Mouse (Mus musculus): ENCODE results near the gene Tet3. TPM values are rescaled to one million over a fixed set of nuclear protein-coding genes. Genes with fewer than 3 reads are reported as not detected.
A peak's percentile ranks its signal among the peaks of the same experiment; 100 is the strongest.

Gene Tet3
- 35.1 and 40.1 TPM in 2 replicates for polyA plus RNA-seq (2014; fragmentation: Nextera tagmentation; extraction: Ambion mirVana)

DNA sequence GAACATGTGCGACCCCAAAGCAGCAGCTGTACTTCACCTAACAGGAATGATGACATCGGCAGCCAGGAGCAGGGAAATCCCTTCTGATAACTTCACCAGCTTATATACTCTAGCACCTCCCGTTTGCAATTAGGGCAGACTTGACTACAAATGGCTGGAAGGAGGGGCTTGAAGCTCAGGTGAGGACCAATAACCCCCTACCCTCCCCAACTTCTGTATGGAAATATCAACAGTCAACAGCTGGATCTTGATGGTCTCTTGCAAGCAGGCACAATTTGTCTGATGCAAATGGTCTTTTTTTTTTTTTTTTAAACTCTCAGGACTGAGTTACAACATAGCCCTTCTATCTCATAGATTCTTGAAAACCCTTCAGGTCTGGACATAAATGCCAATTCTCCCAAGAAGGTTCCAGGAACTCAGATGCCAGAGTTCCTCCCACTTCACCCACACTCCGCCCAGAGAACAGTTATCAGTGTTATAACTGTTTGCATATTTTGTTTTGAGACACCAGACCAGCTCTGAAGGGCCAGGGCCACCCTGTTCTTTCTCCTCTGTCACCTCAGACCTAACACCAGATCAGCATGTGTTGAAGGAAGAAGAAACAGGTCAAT lies at the start of gene Tet3:
TSS of gene Tet3 (minus strand) at position 51 of the 611 bp plus-strand sequence.
- H3K36me3 ChIP-seq (ENCODE audit: control insufficient read depth, insufficient read depth, low read length) = 0 out of 2 replicates have a peak, but pooled peaks cover 4% of the 10 kb centered on the region
- H3K27ac ChIP-seq (ENCODE audit: low read depth) = no peak within 1 kb of the TSS
- 62% methylated on average over 4 of the region's 4 CpGs for WGBS
- 0 out of 2 replicates have a peak within 1 kb of the TSS, but pooled peaks have one; percentile 86 for H3K4me2 ChIP-seq (ENCODE audit: low read length)
- no peak within 1 kb of the TSS for H3K4me3 ChIP-seq (ENCODE audit: low read depth, low read length)
- H3K27me3 ChIP-seq (replicated peaks; ENCODE audit: control insufficient read depth, insufficient read depth, low read length) = no peaks in the 10 kb centered on the region
- no peak for ATAC-seq (replicated peaks; ENCODE audit: low FRiP score, low TSS enrichment, low read depth)
- H3K4me1 ChIP-seq (replicated peaks; ENCODE audit: control insufficient read depth, insufficient read depth, low read length) = peaks cover 25% of the 10 kb centered on the region
- no peak within 1 kb of the TSS for H3K9ac ChIP-seq (ENCODE audit: low read length)
- no peak for DNase-seq (ENCODE audit: low spot score)
- H3K9me3 ChIP-seq (ENCODE audit: control insufficient read depth, low read length) = no peaks in the 10 kb centered on the region

DNA sequence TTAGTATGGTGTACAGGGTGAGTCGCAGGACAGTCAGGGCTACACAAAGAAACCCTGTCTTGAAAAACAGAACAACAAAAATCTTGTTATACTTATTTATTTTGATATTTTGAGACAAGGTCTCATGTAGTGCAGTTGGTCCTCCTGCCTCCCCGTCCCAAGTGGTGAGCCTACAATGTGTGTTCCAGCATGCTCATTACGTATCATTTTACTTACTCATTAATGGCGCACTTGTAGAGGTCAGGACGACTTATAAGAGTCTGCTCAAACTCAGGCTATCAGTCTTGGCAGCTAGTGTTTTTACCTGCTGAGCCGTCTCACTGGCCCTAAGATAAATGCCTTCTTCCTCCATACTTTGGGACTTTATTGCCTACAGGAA lies 48.3 kb upstream of the Tet3 start:
- Histone ChIP-seq H3K27ac (ENCODE audit: low read depth) (peak overlapping the region; percentile 93), H3K4me3 (ENCODE audit: low read depth, low read length) (peak overlapping the region; percentile 85), H3K9me3 (ENCODE audit: control insufficient read depth, low read length) (no peaks in the 10 kb centered on the region), H3K4me2 (ENCODE audit: low read length) (peak overlapping the region; percentile 52), H3K4me1 (replicated peaks; ENCODE audit: control insufficient read depth, insufficient read depth, low read length) (peaks cover 9% of the 10 kb centered on the region), H3K36me3 (ENCODE audit: control insufficient read depth, insufficient read depth, low read length) (0 out of 2 replicates have a peak, but pooled peaks cover 5% of the 10 kb centered on the region), H3K27me3 (replicated peaks; ENCODE audit: control insufficient read depth, insufficient read depth, low read length) (no peaks in the 10 kb centered on the region), H3K9ac (ENCODE audit: low read length) (peak overlapping the region; percentile 31)
- WGBS = 19% methylated on average over 6 of the region's 6 CpGs
- DNase-seq (ENCODE audit: low spot score) (peak; percentile 69), ATAC-seq (replicated peaks; ENCODE audit: low FRiP score, low TSS enrichment, low read depth) (peak; percentile 15; the same call in 1 of the 2 replicates)

DNA sequence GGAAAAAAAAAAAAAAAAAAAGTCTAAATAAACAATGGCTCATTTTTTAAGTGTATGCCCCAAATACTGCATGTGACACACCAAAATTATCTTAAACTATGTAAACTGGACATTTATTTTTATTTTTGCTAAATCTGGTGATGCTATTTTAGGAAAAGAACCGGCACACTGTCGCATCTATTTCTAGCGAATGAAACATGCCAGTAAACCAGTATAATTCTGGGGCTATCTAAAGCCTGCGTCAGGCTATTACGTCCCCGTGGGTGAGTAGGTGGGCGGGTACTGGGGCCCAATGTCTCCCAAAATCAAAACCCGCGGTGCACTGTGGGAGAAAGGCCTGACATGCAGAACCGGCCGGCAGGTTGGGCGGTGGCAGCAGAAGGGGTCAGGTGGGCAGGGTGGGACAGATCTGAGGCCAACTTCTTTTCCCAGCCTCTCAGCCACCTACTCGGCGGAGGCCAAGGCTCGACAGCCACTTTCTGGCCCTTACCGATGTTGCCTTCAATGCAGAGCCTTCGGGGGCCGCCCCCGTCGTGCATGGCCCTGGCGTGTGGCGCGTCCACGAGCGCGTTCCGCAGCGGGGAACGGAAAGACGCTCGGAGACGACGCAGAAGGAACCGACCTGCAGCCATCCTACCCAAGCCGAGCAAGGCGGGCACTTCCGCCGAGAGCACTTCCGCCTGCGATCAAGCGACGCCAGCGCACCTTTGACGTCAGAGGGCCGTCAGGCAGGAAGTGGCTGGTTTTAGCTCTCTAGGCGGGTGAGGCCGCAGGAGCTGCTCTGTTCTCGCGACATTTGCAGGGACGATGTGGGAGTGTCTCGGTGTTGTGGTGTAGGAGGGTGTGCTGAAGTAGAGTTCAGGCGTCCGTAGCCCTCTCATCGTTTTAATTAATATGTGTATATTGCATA lies 47.6 kb upstream of the Tet3 start, which contains the start of gene Dguok:
TSS of gene Dguok (minus strand) at position 712 of the 910 bp plus-strand sequence.
- Histone ChIP-seq H3K4me1 (replicated peaks; ENCODE audit: control insufficient read depth, insufficient read depth, low read length) (peaks cover 9% of the 10 kb centered on the region), H3K4me3 (ENCODE audit: low read depth, low read length) (peak within 1 kb of the TSS; percentile 85), H3K4me2 (ENCODE audit: low read length) (peak within 1 kb of the TSS; percentile 52), H3K9me3 (ENCODE audit: control insufficient read depth, low read length) (no peaks in the 10 kb centered on the region), H3K36me3 (ENCODE audit: control insufficient read depth, insufficient read depth, low read length) (no peaks in the 10 kb centered on the region), H3K27me3 (replicated peaks; ENCODE audit: control insufficient read depth, insufficient read depth, low read length) (no peaks in the 10 kb centered on the region), H3K27ac (ENCODE audit: low read depth) (peak within 1 kb of the TSS; percentile 93), H3K9ac (ENCODE audit: low read length) (peak within 1 kb of the TSS; percentile 83)
- WGBS = under 1% methylated on average over 54 of the region's 54 CpGs
- DNase-seq (ENCODE audit: low spot score) = peak; percentile 93
- peak; percentile 98 for ATAC-seq (replicated peaks; ENCODE audit: low FRiP score, low TSS enrichment, low read depth)

DNA sequence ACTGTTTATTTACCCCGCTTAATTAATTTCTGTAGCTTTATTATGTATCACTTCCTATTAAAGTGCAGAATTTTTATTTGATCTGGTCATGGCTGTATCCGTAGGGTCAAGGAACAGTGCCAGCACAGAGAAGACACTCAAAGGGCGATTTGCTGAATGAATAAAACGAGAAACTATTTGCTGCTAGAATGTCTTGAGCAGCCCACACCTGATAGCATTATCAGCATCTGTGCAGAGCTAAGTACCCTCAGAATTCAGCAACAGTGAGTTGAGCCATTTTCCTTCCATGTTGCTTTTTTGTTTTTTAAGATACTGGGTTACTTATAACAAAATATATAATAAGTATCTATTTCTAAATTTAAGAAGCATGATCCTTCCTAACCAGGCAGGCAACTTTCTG lies 46.7 kb upstream of the Tet3 start:
- 94% methylated on average over 4 of the region's 4 CpGs for WGBS
- H3K36me3 ChIP-seq (ENCODE audit: control insufficient read depth, insufficient read depth, low read length) = no peaks in the 10 kb centered on the region
- peak overlapping the region; percentile 83 for H3K9ac ChIP-seq (ENCODE audit: low read length)
- no peak overlapping the region for H3K27ac ChIP-seq (ENCODE audit: low read depth)
- DNase-seq (ENCODE audit: low spot score) (no peak), ATAC-seq (replicated peaks; ENCODE audit: low FRiP score, low TSS enrichment, low read depth) (no peak)
- peaks cover 9% of the 10 kb centered on the region for H3K4me1 ChIP-seq (replicated peaks; ENCODE audit: control insufficient read depth, insufficient read depth, low read length)
- peak overlapping the region; percentile 52 for H3K4me2 ChIP-seq (ENCODE audit: low read length)
- no peaks in the 10 kb centered on the region for H3K27me3 ChIP-seq (replicated peaks; ENCODE audit: control insufficient read depth, insufficient read depth, low read length)
- H3K4me3 ChIP-seq (ENCODE audit: low read depth, low read length) = peak overlapping the region; percentile 85
- no peaks in the 10 kb centered on the region for H3K9me3 ChIP-seq (ENCODE audit: control insufficient read depth, low read length)

DNA sequence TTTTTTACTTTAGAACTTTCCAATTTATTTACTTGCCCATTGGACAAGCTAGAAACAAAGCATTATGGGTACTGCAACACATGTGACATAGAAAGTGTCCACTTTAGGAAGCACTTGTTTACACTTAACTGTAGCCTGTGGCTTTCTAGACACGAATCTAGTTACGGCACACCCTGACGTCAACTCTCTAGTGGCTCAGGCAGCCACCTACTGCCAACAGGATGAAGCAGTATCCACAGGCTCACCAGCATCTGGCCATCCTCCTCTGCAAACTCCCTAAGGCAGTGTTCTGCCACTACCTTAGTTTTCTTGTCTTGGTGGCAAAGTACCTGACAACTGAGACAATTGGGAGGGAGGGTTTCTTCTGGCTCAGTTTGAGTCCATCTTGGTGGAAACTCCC lies 44.5 kb upstream of the Tet3 start:
- no peak overlapping the region for H3K4me2 ChIP-seq (ENCODE audit: low read length)
- H3K27me3 ChIP-seq (replicated peaks; ENCODE audit: control insufficient read depth, insufficient read depth, low read length) = no peaks in the 10 kb centered on the region
- H3K9ac ChIP-seq (ENCODE audit: low read length) = no peak overlapping the region
- H3K4me1 ChIP-seq (replicated peaks; ENCODE audit: control insufficient read depth, insufficient read depth, low read length) = peaks cover 9% of the 10 kb centered on the region
- H3K36me3 ChIP-seq (ENCODE audit: control insufficient read depth, insufficient read depth, low read length) = no peaks in the 10 kb centered on the region
- H3K4me3 ChIP-seq (ENCODE audit: low read depth, low read length) = no peak overlapping the region
- no peak for DNase-seq (ENCODE audit: low spot score)
- no peak overlapping the region for H3K27ac ChIP-seq (ENCODE audit: low read depth)
- ATAC-seq (replicated peaks; ENCODE audit: low FRiP score, low TSS enrichment, low read depth) = no peak
- H3K9me3 ChIP-seq (ENCODE audit: control insufficient read depth, low read length) = no peaks in the 10 kb centered on the region
- 77% methylated on average over 3 of the region's 3 CpGs for WGBS

DNA sequence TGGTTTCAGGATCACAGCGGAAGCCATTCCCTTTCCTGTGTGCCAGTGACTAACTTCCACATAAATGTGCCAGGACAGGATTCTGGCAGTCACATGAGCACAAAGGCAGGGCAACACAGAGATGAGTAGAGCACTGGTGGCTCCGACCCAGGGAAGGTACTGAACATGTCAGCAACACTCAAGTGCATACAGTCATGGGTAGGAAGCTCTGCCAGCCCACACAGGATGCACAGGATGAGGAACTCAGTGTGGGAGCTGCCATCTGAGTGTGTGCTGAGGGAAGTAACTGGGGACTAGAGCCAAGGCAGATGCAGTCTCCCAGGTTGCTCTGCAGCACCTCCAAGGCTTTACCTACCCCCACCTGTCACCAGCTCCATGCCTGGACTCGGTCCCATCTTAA lies 43.8 kb upstream of the Tet3 start:
- no peak overlapping the region for H3K4me2 ChIP-seq (ENCODE audit: low read length)
- H3K36me3 ChIP-seq (ENCODE audit: control insufficient read depth, insufficient read depth, low read length) = 0 out of 2 replicates have a peak, but pooled peaks cover 4% of the 10 kb centered on the region
- H3K27ac ChIP-seq (ENCODE audit: low read depth) = no peak overlapping the region
- no peak overlapping the region for H3K9ac ChIP-seq (ENCODE audit: low read length)
- H3K9me3 ChIP-seq (ENCODE audit: control insufficient read depth, low read length) = no peaks in the 10 kb centered on the region
- no peak overlapping the region for H3K4me3 ChIP-seq (ENCODE audit: low read depth, low read length)
- DNase-seq (ENCODE audit: low spot score) (no peak), ATAC-seq (replicated peaks; ENCODE audit: low FRiP score, low TSS enrichment, low read depth) (no peak)
- WGBS = 85% methylated on average over 3 of the region's 3 CpGs
- H3K27me3 ChIP-seq (replicated peaks; ENCODE audit: control insufficient read depth, insufficient read depth, low read length) = no peaks in the 10 kb centered on the region
- H3K4me1 ChIP-seq (replicated peaks; ENCODE audit: control insufficient read depth, insufficient read depth, low read length) = peaks cover 9% of the 10 kb centered on the region

DNA sequence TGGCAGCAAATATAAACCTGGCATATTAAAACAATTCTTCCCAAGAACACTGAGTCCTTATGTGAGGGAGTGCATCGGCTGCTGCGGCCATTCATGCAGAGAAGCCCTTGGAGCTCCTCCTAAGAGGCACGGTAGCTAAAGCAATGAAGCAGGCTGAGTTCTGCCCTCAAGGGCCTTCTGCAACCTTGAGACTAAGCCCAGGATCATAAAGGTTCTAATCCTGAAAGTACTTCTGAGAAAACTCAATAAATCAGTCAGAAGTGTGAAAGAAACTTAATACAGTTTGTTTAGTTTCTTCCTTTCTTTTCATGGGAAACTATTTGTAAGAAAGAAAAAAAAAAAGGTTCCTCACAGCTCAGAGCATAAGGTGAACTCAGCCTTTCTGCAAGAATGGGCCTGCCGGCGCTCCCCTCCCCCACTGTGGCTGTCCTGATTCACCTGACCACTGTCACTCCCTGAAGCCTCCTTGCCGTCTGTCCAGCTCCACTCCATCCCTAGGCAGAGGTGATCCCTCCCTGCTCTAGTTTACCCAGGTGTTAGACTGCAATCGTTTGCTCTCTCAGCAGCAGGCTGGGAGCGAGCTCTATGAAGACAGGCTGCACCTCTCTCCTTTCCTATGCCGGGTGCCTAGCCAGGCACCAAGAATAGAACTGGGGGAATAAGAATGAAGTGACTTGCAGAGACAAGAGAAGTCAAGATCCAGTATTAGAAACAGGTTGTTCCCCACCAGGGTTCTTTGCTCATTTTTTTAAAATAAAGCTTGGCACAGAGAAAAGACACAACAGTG lies 42.8 kb upstream of the Tet3 start:
- Histone ChIP-seq H3K4me2 (ENCODE audit: low read length) (no peak overlapping the region), H3K4me1 (replicated peaks; ENCODE audit: control insufficient read depth, insufficient read depth, low read length) (peaks cover 9% of the 10 kb centered on the region), H3K4me3 (ENCODE audit: low read depth, low read length) (no peak overlapping the region), H3K27ac (ENCODE audit: low read depth) (no peak overlapping the region), H3K9me3 (ENCODE audit: control insufficient read depth, low read length) (no peaks in the 10 kb centered on the region), H3K27me3 (replicated peaks; ENCODE audit: control insufficient read depth, insufficient read depth, low read length) (no peaks in the 10 kb centered on the region), H3K36me3 (ENCODE audit: control insufficient read depth, insufficient read depth, low read length) (0 out of 2 replicates have a peak, but pooled peaks cover 10% of the 10 kb centered on the region), H3K9ac (ENCODE audit: low read length) (no peak overlapping the region)
- ATAC-seq (replicated peaks; ENCODE audit: low FRiP score, low TSS enrichment, low read depth) (no peak), DNase-seq (ENCODE audit: low spot score) (no peak)
- WGBS = 59% methylated on average over 9 of the region's 9 CpGs

DNA sequence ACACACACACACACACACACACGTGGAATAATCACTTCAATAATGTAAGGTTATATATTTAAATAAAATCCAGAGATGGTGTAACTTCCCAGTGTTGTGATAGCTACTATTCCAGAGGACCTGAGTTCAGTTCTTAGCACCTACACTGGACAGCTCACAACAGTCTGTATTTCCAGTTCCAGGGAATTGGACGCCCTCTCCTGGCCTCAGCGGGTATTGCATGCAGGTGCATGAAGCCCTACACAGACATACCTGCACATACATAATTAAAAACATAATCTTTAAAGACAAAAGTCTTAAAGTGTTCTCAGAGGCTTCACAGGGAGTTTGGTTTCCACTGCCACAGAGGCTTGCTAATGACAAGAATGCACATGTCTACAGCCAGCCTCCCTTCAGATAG lies 41.6 kb upstream of the Tet3 start:
- Histone ChIP-seq H3K9me3 (ENCODE audit: control insufficient read depth, low read length) (no peaks in the 10 kb centered on the region), H3K4me1 (replicated peaks; ENCODE audit: control insufficient read depth, insufficient read depth, low read length) (0 out of 2 replicates have a peak, but pooled peaks cover 3% of the 10 kb centered on the region), H3K27me3 (replicated peaks; ENCODE audit: control insufficient read depth, insufficient read depth, low read length) (no peaks in the 10 kb centered on the region), H3K4me2 (ENCODE audit: low read length) (no peak overlapping the region), H3K4me3 (ENCODE audit: low read depth, low read length) (no peak overlapping the region), H3K27ac (ENCODE audit: low read depth) (no peak overlapping the region), H3K36me3 (ENCODE audit: control insufficient read depth, insufficient read depth, low read length) (peaks cover 18% of the 10 kb centered on the region), H3K9ac (ENCODE audit: low read length) (no peak overlapping the region)
- DNase-seq (ENCODE audit: low spot score) = no peak
- WGBS = 70% methylated on average over 3 of the region's 3 CpGs
- no peak for ATAC-seq (replicated peaks; ENCODE audit: low FRiP score, low TSS enrichment, low read depth)

Measured in intestine, embryonic 14.5 days (tissue).